Mouse (Mus musculus) G1E (cell line): ENCODE data around the gene Tmem52b.

Source experiments
- CTCF ChIP-seq: IDR thresholded peaks from 2 replicates; pipeline ENCODE4 v1.5.1; 2012; ENCODE audit warnings: low read depth, low read length, inconsistent platforms, mixed read lengths
- POLR2AphosphoS5 ChIP-seq: IDR thresholded peaks from 2 replicates; pipeline ENCODE4 v1.6.1; 2012; ENCODE audit warnings: low read depth, low read length, inconsistent platforms; ENCODE audit not compliant: insufficient replicate concordance

- no peak for TF ChIP-seq POLR2AphosphoS5
- TF ChIP-seq CTCF: no peak
Observed at GRCm38 (mm10) chr6:129547277-129547676, 34.9 kb downstream of the Tmem52b start.
